Mouse (Mus musculus) forebrain, embryonic 12.5 days (tissue): Measurements from ENCODE around the gene Rfwd3. TPM values are rescaled to one million over a fixed set of nuclear protein-coding genes. Genes with fewer than 3 reads are reported as not detected.
"Not testable (repeated sequence)": the region's sequence is repeated elsewhere in the genome, so short reads cannot be mapped to it uniquely, and the experiment has no call there.

Experiments
- ATAC-seq: fragments of 200-750 bp; cut with Nextera tagmentation; 2 replicates; pipeline ENCODE4 v1.8.0; 2017; ENCODE audit warnings: moderate TSS enrichment; ENCODE audit not compliant: low FRiP score
- H3K27ac ChIP-seq: fragments of 300-500 bp; sonication (generic); 2 replicates; pipeline ENCODE4 v1.5.1; 2016; ENCODE audit warnings: mild to moderate bottlenecking
- H3K27me3 ChIP-seq: fragments of 300-500 bp; sonication (generic); 2 replicates; pipeline ENCODE4 v1.6.1; 2016; ENCODE audit warnings: mild to moderate bottlenecking
- H3K36me3 ChIP-seq: fragments of 300-500 bp; sonication (generic); replicated peaks from 2 replicates; pipeline ENCODE4 v1.6.1; 2016; ENCODE audit warnings: mild to moderate bottlenecking
- H3K4me1 ChIP-seq: fragments of 300-500 bp; sonication (generic); 2 replicates; pipeline ENCODE4 v1.6.1; 2016
- H3K4me2 ChIP-seq: fragments of 300-500 bp; sonication (generic); 2 replicates; pipeline ENCODE4 v1.6.1; 2016; ENCODE audit warnings: mild to moderate bottlenecking, moderate library complexity
- H3K4me3 ChIP-seq: fragments of 300-500 bp; sonication (generic); replicated peaks from 2 replicates; pipeline ENCODE4 v1.5.1; 2016; ENCODE audit warnings: mild to moderate bottlenecking
- H3K9ac ChIP-seq: fragments of 300-500 bp; sonication (generic); 2 replicates; pipeline ENCODE4 v1.6.1; 2016; ENCODE audit warnings: mild to moderate bottlenecking
- H3K9me3 ChIP-seq: fragments of 300-500 bp; sonication (generic); 2 replicates; pipeline ENCODE4 v1.6.1; 2016
- WGBS: fragments of 180-500 bp; shearing (Covaris S2); methylation state at CpG from one replicate; pipeline ENCODE4 v1.1.7; 2016; 5-methylcytosine and 5-hydroxymethylcytosine counted together
- polyA plus RNA-seq: library from polyadenylated mRNA; unstranded; fragments of >200 nt; fragmentation: Nextera tagmentation; extraction: Ambion mirVana; gene quantifications from 2 replicates; pipeline ENCODE4 v1.2.1, GENCODE M21; 2016

The Rfwd3 gene
- polyA plus RNA-seq, 1 experiment from 2014 or later: 76.5 TPM

GRCm38 (mm10) chr8:111305031-111305730, 5.2 kb upstream of the Rfwd3 start:
- ATAC-seq: no peak
- H3K4me2 ChIP-seq: no peak overlapping the region
- H3K4me1 ChIP-seq: no peaks in the 10 kb centered on the region
- H3K27ac ChIP-seq: no peak overlapping the region
- WGBS: 27% methylated on average over 5 of the region's 5 CpGs
- no peaks in the 10 kb centered on the region for H3K36me3 ChIP-seq
- no peaks in the 10 kb centered on the region for H3K9me3 ChIP-seq
- no peak overlapping the region for H3K4me3 ChIP-seq
- no peaks in the 10 kb centered on the region for H3K27me3 ChIP-seq
- H3K9ac ChIP-seq: no peak overlapping the region

GRCm38 (mm10) chr8:111304359-111304758, 4.3 kb upstream of the Rfwd3 start:
- no peaks in the 10 kb centered on the region for H3K27me3 ChIP-seq
- WGBS: 87% methylated on average over 3 of the region's 3 CpGs
- no peak for ATAC-seq
- H3K4me3 ChIP-seq: no peak overlapping the region
- no peak overlapping the region for H3K27ac ChIP-seq
- no peaks in the 10 kb centered on the region for H3K36me3 ChIP-seq
- no peak overlapping the region for H3K9ac ChIP-seq
- no peak overlapping the region for H3K4me2 ChIP-seq
- H3K4me1 ChIP-seq: peaks cover under 1% of the 10 kb centered on the region; the same call in 1 of the 2 replicates
- no peaks in the 10 kb centered on the region for H3K9me3 ChIP-seq

- H3K9me3 ChIP-seq, H3K4me3 ChIP-seq: not testable (repeated sequence)
Observed at GRCm38 (mm10) chr8:111303076-111303803, 3.2 kb upstream of the Rfwd3 start.

GRCm38 (mm10) chr8:111300597-111301546, 850 bp upstream of the Rfwd3 start:
- Histone ChIP-seq H3K27me3 (no peaks in the 10 kb centered on the region), H3K36me3 (peaks cover 12% of the 10 kb centered on the region), H3K27ac (peak overlapping the region; percentile 80; the same call in 1 of the 2 replicates), H3K4me2 (peak overlapping the region; percentile 46), H3K9me3 (no peaks in the 10 kb centered on the region), H3K4me3 (peak overlapping the region; percentile 94), H3K4me1 (peaks cover 11% of the 10 kb centered on the region), H3K9ac (no peak overlapping the region)
- ATAC-seq: no peak
- WGBS: 65% methylated on average over 11 of the region's 11 CpGs

More at GRCm38 (mm10) chr8:111303076-111303803, 3.2 kb upstream of the Rfwd3 start:
- not testable (repeated sequence) for H3K4me2 ChIP-seq, H3K27me3 ChIP-seq, H3K27ac ChIP-seq, ATAC-seq, H3K9ac ChIP-seq, H3K4me1 ChIP-seq, H3K36me3 ChIP-seq
- WGBS: 86% methylated on average over 5 of the region's 5 CpGs

GRCm38 (mm10) chr8:111299363-111299820, 630 bp downstream of the Rfwd3 start:
- Histone ChIP-seq H3K4me2 (peak overlapping the region; percentile 67), H3K27ac (peak overlapping the region; percentile 92), H3K27me3 (no peaks in the 10 kb centered on the region), H3K4me1 (peaks cover 11% of the 10 kb centered on the region), H3K4me3 (peak overlapping the region; percentile 94), H3K9ac (peak overlapping the region; percentile 92), H3K36me3 (peaks cover 24% of the 10 kb centered on the region), H3K9me3 (no peaks in the 10 kb centered on the region)
- WGBS: under 1% methylated on average over 28 of the region's 28 CpGs
- ATAC-seq: peak; percentile 10; the same call in 1 of the 2 replicates

- WGBS: 80% methylated on average over 1 of the region's 1 CpGs
- H3K27me3 ChIP-seq: no peaks in the 10 kb centered on the region
- ATAC-seq: no peak
- peaks cover 38% of the 10 kb centered on the region for H3K36me3 ChIP-seq
- H3K9me3 ChIP-seq: no peaks in the 10 kb centered on the region
- H3K4me1 ChIP-seq: peaks cover 11% of the 10 kb centered on the region
- H3K9ac ChIP-seq: no peak overlapping the region
- H3K27ac ChIP-seq: no peak overlapping the region
- H3K4me3 ChIP-seq: peak overlapping the region; percentile 4; the same call in 1 of the 2 replicates
- peak overlapping the region; percentile 67 for H3K4me2 ChIP-seq
Observed at GRCm38 (mm10) chr8:111298011-111298410, 2.0 kb downstream of the Rfwd3 start.

GRCm38 (mm10) chr8:111291733-111292132, 8.3 kb downstream of the Rfwd3 start:
- 98% methylated on average over 7 of the region's 7 CpGs for WGBS
- Histone ChIP-seq H3K4me1 (no peaks in the 10 kb centered on the region), H3K4me2 (no peak overlapping the region), H3K4me3 (no peak overlapping the region), H3K27me3 (no peaks in the 10 kb centered on the region), H3K27ac (no peak overlapping the region), H3K9ac (no peak overlapping the region), H3K36me3 (peaks cover 91% of the 10 kb centered on the region), H3K9me3 (no peaks in the 10 kb centered on the region)
- ATAC-seq: no peak

GRCm38 (mm10) chr8:111290586-111290985, 9.4 kb downstream of the Rfwd3 start:
- H3K9ac ChIP-seq: no peak overlapping the region
- H3K27ac ChIP-seq: no peak overlapping the region
- peaks cover 93% of the 10 kb centered on the region for H3K36me3 ChIP-seq
- H3K4me2 ChIP-seq: no peak overlapping the region
- no peaks in the 10 kb centered on the region for H3K4me1 ChIP-seq
- H3K27me3 ChIP-seq: no peaks in the 10 kb centered on the region
- no peak overlapping the region for H3K4me3 ChIP-seq
- H3K9me3 ChIP-seq: no peaks in the 10 kb centered on the region
- 98% methylated on average over 7 of the region's 7 CpGs for WGBS
- ATAC-seq: no peak

- no peak for ATAC-seq
- 92% methylated on average over 4 of the region's 4 CpGs for WGBS
- Histone ChIP-seq H3K4me3 (no peak overlapping the region), H3K27me3 (no peaks in the 10 kb centered on the region), H3K9me3 (no peaks in the 10 kb centered on the region), H3K27ac (no peak overlapping the region), H3K4me1 (no peaks in the 10 kb centered on the region), H3K9ac (no peak overlapping the region), H3K4me2 (no peak overlapping the region), H3K36me3 (peaks cover 84% of the 10 kb centered on the region)
Observed at GRCm38 (mm10) chr8:111285603-111286002, 14.4 kb downstream of the Rfwd3 start.

- Histone ChIP-seq H3K27ac (no peak overlapping the region), H3K4me3 (no peak overlapping the region), H3K4me1 (no peaks in the 10 kb centered on the region), H3K9ac (no peak overlapping the region), H3K36me3 (peaks cover 84% of the 10 kb centered on the region), H3K4me2 (no peak overlapping the region), H3K9me3 (no peaks in the 10 kb centered on the region), H3K27me3 (no peaks in the 10 kb centered on the region)
- no peak for ATAC-seq
- 89% methylated on average over 3 of the region's 3 CpGs for WGBS
Observed at GRCm38 (mm10) chr8:111282093-111282492, 17.9 kb downstream of the Rfwd3 start.

- 73% methylated on average over 2 of the region's 2 CpGs for WGBS
- peaks cover 15% of the 10 kb centered on the region for H3K36me3 ChIP-seq
- no peak overlapping the region for H3K9ac ChIP-seq
- no peak overlapping the region for H3K4me2 ChIP-seq
- no peaks in the 10 kb centered on the region for H3K27me3 ChIP-seq
- ATAC-seq: no peak
- H3K27ac ChIP-seq: no peak overlapping the region
- H3K4me3 ChIP-seq: no peak overlapping the region
- H3K4me1 ChIP-seq: no peaks in the 10 kb centered on the region
- no peaks in the 10 kb centered on the region for H3K9me3 ChIP-seq
Observed at GRCm38 (mm10) chr8:111268277-111268676, 31.7 kb downstream of the Rfwd3 start.

- H3K4me2 ChIP-seq, H3K9ac ChIP-seq, H3K36me3 ChIP-seq, H3K27ac ChIP-seq, H3K4me1 ChIP-seq, ATAC-seq, H3K9me3 ChIP-seq, H3K27me3 ChIP-seq, H3K4me3 ChIP-seq: not testable (repeated sequence)
- WGBS: 79% methylated on average over 7 of the region's 7 CpGs
Observed at GRCm38 (mm10) chr8:111266161-111266560, 33.9 kb downstream of the Rfwd3 start.
